Mouse (Mus musculus): ENCODE results near the gene Prelp.

The Prelp gene

DNA sequence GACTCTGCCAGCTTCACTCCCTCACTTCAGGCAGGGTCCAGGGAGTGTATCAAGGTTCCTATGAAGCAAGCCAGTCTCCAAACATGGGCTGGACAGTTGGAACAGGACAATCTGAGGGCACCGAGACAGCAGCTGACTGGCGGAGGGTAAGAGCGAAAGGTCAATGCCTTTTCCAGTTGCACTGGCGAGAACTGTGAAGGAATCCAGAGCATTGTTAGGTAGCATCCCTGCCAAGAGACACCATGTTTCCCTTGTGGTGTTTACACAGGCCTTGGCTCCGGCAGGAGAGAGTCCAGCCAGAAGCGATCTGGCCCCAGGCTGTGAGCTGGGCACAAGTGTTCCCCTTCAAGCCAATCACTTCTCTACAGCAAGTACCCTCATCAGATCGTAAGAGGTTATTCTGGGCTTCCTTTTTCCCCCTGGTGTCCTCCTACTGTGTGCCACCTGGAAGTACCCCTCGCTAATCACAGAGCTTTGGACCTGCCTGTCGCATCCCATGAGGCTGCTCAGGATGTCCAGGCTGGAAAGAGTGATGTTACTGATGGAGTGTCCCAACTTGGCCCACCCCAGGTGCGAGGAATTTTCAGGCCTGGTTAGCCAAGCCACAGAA lies 13.2 kb upstream of the Prelp start:
- DNase-seq (ENCODE audit: low read depth, low spot score): no peak

DNA sequence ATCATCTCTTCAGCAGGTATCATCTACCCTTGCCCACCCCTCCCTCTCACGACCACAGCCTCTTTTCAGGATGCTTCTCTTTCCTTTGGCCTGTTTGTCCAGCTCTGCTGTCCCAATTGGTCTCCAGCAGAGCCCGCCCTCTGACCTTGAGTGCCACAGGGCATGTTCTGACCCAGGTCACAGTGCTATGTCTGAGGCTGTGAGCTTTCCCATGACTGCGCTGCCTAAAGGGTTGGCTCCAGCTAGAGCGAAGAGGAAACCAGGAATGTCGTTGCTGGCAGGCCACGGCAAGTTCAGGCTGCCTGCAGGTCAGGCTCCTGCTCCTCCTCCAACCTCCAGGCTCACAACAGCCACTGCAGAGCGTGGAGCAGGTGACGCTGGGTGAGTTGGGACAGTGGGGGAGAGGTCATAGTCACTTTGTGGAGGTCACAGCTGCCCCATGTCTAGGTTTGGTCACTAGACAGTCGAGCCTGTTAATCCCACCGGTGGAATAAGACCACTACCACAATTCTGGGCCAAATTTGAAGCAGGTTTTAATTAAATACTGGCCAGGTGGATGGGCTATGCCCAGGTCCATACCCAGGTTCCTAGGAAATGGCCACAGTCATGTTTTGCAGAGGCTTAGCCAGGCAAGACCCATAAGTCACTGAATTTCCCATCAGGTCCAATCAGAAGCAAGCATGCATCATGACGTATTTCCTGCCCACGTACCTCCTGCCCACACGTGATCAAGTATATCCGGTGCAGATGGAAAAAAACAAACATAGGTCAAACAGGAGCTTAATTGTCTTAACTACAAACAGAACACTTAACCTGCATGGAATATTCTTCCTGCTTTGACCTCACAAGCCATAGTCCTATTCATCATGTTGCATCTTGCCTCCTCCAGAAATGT lies 12.3 kb upstream of the Prelp start:
- no peak for DNase-seq (ENCODE audit: low read depth, low spot score)

DNA sequence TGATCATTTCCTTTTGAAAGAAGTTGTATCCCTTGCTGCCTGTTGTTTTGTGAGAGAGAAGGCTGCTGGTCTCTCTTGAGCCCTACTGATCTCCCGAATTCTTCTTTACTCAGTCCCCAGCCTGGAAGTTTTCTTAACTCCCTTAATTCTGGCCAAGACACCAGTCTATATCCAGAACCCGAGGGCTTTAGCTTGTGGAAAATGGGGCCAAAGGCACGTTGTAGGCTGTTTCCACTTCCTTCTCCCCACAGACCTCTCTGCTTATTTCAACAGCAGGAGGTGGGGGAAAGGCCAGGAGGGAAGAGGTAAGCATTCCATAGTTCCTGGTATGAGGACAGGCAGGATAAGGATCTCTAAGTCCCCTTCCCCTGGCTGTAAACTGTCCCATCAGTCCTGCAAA lies 8.8 kb upstream of the Prelp start:
- no peak for DNase-seq (ENCODE audit: low read depth, low spot score)

DNA sequence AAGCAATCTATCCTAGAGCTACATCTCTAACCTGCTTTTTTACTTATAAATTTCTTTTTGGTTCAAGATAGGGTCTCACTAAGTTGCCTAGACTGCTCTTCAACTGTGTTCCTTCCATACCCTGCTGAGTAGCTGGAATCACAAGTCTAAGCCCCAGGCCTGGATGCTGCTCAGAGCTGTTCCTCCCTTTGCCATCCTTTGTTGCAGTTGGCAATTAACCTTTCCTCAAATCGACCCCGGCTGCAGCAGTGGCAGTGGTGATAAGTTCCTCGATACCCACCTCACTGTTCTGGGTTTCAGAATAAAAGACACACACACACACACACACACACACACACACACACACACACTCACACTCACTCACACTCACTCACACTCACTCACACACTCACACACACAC lies 4.0 kb upstream of the Prelp start:
- no peak for DNase-seq (ENCODE audit: low read depth, low spot score)

DNA sequence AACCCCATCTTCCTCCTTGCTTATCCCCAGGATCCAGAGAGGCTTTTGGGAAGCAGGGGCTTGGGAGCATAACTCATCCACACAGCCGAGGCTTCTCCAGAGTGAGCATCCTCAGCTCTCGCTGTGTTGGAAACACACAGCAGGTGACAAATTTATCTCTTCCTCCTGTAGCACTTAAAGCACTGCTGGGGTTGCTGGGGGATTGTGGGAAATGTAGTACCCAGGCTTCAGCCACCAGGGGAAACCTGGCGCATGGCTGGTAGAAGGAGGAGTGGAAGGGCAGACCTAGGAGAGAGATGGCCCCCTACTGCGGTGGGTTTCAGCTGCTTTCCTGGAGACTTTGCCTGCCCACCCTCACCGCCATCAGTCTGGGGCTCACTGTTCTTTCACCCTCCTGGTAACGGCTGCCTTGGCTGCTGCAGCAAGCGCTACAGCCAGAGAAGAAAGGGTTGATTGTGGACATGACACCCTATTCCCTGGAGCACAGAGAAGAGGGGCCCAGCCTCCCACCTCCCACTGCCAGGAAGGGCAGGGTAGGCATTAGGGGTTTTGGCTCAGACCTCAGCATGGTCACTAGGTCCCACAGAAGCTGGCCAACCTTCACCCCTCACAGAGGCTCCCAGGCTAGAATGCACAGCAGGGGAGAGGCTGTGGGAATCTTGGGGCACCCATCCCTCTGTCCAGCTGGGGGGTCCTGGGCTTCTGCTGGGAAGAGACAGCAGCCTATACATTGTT lies 3.1 kb upstream of the Prelp start:
- peak; percentile 57 for DNase-seq (ENCODE audit: low read depth, low spot score)

DNA sequence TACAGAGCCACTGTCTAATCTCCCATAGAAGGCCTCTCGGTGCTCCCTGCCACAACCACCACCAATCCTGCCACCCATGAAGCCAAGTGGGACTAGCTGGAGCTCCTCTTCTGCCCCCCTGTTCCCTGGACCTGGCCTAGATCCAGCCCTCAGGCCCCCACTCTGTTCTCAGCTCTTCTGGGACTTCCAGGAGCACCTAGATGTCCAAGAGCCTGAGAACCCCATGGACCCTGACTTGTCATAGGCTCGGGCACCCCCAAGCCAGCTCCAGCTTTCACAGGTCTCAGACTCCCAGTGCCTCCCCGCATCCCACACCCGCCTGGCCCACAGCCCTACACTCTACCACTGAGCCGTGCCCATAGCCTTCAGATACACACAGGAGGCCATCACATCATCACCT lies 1.9 kb upstream of the Prelp start:
- no peak for DNase-seq (ENCODE audit: low read depth, low spot score)

DNA sequence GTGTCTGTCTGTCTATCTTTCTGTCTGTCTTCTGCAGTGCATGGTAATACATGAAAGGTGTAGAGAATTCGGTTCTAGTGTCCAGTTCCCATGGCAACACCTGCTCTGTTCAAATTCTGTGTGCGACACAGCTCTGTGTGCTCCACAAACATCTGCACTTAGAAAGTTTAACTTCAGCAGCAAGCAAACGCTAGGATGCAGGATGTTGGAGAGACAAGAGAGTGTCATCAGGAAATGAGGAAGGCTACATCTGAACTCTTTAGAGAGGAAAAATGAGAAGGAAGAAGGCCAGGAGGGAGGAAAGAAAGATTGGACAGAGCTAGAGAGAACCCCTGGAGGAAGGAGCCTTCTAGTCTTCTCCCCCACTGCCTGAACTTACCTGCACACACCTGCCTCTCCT lies 338 bp downstream of the Prelp start:
- no peak for DNase-seq (ENCODE audit: low read depth, low spot score)

DNA sequence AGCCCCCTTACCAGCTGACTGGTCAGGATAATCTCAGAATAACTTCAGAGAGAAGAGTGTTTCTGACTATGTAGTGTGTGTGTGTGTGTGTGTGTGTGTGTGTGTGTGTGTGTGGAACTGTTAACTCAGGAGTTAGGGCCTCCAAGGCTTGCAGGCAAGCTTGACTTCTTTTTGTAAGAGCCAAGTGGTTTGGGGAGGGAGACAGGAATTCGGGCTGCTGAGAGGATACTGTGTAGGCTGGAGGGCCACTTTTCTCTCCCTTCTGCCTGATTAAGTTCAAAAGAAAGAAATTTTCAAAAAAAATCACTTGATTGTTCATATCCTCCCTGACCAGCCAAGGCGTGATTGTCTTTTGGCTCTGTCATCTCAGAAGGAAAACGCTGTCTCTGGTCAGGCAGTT lies 813 bp downstream of the Prelp start:
- DNase-seq (ENCODE audit: low read depth, low spot score): no peak

DNA sequence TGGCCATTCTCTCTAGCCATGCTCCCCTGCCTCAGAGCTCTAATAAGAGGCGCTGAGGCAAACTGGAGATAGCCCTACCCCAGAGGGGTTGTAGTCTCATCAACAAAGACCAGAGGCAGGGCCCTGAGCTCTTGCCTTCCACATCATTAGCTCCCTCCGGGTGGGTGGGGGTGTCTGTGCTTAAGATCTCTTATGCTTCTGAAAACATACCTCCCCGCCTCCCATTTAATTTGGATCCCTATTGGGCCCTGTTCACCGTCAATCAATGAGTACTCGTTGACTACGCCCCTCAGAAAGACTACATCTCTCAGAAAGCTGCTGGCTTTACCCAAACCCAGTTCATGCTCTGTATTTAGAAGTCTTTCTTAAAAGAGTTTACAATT lies 3.1 kb downstream of the Prelp start:
- DNase-seq (ENCODE audit: low read depth, low spot score): no peak

DNA sequence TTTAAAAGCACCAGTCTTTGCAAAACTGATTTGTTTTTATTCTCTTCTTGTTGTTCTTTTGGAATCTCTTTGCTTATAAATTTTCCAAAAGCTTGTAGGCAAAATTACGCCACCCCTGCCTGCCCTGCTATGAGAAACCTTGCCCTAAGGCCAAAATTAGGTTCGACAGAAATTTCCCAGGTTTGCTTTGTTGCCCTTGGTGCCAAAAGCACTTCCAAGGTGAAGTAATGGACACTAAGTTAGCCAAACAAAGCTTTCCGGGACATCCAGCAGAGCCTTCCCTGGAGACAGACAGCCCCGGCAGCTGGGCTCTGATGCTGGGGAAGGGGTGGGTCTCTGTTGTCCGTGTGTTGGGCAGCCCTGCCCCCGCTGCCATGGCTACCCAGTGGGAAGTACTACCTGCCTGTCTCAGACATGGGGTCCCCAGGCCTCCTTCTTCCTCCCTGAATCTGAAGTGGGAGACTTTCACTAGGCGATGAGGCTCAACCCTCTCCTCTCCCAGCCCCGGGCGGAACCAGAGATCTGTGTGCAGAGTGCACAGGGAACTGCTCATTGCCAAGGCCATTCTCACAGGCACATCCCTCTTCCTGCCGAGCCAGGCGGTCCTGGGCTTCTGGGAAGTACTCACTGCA lies 3.6 kb downstream of the Prelp start:
- DNase-seq (ENCODE audit: low read depth, low spot score): no peak

DNA sequence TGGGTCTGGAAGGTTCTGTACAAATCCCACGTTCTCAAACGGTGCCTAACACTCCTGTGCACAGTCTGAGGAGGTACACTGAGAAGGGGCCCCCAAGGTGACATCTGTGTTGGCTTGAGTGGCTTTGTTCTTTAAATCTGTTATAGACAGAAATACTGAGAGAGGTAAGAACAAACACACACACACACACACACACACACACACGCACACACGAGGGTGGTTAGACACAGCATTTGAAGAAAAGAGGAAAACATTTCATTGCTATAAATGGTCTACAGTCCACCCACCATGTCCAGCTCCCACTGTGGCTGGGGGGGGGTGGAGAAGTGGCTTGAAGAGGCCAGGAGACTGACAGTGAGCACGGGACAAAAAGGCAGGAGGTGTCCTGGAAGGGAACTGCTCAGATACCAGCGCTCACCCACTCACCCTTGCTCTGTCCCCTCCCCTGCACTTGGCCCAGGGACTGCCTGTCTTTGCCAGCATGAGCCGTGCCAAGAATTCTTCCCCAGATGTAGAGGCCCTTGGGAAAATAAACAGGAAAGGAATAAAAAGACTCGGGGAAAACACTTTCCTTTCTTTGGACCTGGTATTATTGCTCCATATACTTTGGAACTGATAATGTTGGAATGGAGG lies 5.4 kb downstream of the Prelp start:
- no peak for DNase-seq (ENCODE audit: low read depth, low spot score)

DNA sequence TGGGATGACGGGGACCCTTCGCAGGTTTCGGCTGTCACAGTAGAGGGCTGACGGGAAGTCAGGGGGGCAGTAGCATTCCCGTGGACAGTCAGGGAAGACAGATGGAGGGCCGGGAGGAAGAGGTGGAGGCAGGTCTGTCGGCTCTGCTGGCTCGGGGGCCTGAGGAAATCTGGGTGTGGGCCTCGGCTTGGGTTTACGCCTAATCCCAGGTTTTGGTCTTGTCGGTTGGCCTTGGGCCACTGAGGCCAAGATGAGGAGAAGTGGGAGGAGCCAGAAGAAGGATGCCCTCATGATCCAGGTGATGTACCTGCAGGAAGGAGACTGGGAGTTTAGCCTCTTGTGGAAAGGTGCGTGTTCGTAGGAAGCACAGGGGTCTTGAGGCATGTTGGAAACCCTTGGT lies 6.1 kb downstream of the Prelp start:
- no peak for DNase-seq (ENCODE audit: low read depth, low spot score)

DNA sequence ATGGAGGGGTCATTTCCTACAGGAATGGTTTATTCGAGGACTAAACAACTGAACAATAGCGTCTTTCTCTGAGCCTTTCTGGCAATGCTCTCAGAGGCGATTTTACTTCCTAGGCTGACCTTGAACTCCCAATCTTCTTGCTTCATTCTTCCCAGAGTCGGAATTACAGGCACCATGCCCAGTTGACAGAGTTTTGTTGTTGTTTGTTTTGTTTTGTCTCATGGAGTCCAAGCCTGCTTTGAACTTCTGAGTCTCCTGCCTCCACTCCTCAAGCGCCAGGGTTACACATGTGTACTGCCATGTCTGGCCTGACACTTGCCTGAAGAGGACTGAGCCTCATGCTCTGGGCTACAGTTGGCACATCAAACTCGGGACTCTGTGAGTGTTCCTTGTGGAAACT lies 8.2 kb downstream of the Prelp start:
- DNase-seq (ENCODE audit: low read depth, low spot score): no peak

DNA sequence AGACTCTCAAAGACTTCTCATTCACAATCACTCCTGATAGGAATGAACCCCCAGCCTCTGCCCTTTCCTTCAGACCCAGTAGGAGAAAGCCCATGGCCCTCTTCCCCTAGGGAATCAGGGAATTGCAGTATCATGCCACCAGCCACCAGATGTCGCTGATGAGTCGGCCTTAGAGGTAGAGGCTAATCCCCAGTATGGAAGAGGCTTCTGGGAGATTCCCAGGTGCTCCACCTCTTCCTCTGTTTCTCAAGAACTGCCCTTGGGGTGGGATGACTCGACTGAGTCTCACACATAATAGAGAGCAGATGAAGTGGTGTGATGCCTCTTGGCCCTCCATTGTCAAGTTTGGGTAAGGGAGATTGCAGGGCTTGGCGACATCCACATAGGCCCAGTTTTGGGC lies 9.8 kb downstream of the Prelp start:
- DNase-seq (ENCODE audit: low read depth, low spot score): peak; percentile 85

DNA sequence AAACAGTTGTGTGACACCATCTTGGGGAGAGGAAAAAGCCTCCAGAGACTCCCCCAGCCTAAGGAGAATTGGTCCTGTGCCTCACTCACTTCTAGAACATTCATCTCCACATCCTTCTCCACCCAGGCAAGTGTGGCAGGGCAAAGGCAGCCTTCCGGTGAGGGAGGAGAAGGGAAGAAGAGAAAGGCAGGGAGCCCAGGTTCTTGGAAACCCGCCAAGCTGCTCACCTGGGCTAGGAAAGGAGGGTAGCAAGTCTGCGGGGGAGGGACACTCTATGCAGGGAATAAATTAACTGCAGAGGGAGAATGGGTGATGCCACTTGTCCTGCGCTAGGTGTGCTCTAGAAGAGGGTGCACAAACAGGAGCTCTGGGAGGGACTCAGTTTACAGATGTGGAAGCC lies 10.2 kb downstream of the Prelp start:
- no peak for DNase-seq (ENCODE audit: low read depth, low spot score)

DNA sequence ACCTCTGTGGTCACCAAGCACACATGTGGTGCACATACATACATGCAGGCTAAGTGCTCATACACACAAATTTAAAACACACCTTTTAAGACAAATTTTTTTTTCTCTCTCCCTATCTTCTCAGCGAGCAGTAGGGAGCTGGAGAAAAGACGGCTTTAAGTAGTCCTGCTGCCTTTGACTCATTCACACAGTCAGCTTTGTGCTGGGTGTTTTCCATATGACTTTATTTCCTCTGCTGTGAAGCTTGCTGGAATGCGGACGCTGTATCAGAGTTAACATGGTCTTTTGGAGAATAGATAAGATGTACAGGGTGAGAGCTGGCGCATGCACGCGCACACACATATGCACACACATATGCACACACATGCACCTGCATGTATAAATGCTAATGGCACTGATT lies 11.1 kb downstream of the Prelp start:
- no peak for DNase-seq (ENCODE audit: low read depth, low spot score)

DNA sequence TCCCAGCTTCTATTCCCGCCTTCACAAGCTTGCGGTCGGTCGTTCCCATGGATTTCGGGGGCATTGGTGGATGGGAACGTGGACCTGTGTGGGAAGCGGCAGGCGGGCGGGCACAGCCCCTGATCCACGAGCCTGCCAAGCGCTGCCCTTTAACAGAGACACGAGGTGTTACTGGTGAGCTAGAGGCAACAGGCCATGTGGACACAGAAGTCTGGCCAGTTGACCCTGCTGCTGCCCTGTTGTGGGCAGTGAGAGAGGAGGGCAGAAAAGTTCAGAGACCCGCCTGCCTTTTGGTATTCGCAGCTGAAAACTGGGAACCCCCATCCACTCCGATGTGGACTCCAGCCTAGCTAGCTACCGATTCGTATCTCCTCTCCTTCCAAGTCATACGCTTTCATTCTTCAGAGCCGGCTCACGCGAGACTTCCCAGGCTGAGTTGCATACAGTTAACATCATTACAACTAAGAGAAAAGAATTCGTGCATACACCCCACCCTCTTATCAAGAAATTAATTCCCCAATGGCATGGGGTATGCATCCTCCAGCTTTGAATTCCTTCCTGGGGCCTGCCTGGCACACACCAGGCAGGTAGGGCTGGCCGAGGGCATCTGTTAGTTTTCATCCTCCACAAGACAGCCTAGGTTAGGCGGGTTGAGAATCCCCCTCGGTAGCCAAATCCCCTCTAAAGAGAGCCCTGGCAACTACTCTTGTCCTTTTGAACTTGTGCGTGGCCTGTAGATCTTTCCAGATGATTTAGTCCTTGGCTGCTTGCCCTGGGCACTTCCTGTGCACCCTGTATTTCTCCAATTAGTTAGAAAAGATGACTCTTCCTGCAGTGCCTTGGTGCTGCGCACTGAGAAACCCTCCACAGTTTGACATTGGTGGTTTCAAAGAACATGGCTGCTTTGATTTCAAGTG lies 12.3 kb downstream of the Prelp start:
- DNase-seq (ENCODE audit: low read depth, low spot score): no peak

DNA sequence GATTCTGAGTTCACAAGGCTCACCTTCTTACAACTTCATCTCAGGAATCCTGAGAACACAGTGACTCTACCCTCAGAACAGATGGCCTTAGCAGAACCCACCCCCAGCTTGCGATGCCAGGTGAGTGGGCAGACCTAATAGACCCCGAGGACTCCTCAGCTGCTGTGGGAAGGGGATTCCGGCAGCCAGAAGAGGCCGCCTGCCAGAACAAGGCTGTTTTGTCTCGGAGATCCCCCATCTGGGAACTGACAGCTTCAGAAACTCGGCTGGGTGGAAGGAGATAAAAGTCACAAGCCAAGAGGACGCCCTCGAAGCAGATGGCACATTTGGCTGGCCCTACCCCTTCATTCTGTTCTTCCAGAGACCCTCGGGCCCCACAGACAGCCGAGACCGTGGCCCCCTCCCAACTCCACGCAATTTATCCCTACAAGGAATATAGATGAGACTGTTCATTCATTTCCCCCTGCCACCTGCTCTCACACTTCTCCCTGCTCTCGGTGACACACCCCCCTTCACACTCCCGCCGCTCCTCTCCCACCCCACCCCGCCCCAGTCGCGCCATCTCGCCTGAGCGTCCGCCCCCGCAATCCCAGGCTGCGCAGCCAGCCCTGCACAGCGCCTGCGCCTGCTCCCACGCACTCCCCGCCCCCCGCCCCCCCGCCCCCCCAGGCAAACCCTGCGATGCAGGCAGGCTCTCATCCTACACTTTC lies 13.1 kb downstream of the Prelp start, which contains the start of gene Optc:
Optc (minus strand) TSS at position 51 of the 710 bp plus-strand sequence.
- peak; percentile 64 for DNase-seq (ENCODE audit: low read depth, low spot score)

DNA sequence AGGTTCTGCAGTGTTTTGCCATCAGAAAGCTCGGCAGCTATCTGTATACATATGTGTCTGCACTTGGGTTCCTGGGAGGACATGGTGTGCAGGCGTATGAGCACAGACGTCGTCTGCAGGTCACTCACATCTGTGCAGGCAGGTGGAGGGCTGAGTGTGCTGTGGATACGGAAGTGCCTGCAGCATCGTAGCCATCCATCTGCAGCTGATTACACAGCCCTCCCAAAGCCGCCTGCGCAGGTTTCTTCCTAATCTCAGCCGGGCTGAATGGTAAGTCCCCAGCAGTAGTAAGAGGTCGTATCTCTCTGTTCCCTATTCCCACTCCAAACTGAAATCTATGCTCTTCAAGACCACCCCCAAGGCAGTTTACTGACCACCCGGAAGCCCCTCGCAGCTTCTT lies 14.8 kb downstream of the Prelp start:
- no peak for DNase-seq (ENCODE audit: low read depth, low spot score)

DNA sequence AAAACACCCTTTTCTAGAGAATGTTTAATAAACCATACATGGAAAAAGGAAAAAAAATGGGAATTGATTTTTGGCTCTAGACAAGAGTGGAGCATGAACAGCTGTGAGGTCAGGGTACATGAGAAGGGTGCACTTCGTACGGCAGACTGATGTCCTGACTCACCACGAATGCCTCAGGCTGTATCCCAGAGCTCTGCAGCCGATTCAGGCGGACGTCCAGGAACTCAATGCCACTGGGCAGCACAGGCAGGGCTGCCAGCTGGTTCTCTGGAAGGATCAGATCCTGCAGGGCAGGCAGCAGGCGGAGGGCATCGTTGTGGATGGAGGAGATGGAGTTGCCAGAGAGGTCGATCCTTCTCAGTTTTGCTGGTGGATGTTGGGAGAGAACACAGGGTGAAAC lies 20.4 kb downstream of the Prelp start:
- DNase-seq (ENCODE audit: low read depth, low spot score): no peak

All from mesoderm, embryonic 11.5 days (tissue).